Mouse (Mus musculus) forebrain, postnatal 0 days (tissue): ENCODE measurements around the gene Gm17535. TPM values are rescaled to one million over a fixed set of nuclear protein-coding genes. Genes with fewer than 3 reads are reported as not detected.

Source experiments
- microRNA-seq, 2 experiments: library from miRNA; unstranded; fragments of <30 nt; microRNA quantifications; one replicate each; pipeline ENCODE4; 2016
- polyA plus RNA-seq: library from polyadenylated mRNA; unstranded; fragments of >200 nt; fragmentation: Nextera tagmentation; extraction: Ambion mirVana; gene quantifications from 2 replicates; pipeline ENCODE4 v1.2.1, GENCODE M21; 2015
- total RNA-seq: library from RNA; depleted of rRNA; stranded (reverse); fragments of >200 nt; gene quantifications from 2 replicates; pipeline ENCODE4 v1.2.3, GENCODE M21; 2014; rRNA removed

Gene Gm17535
- total and polyA plus RNA-seq, 2 experiments from 2014 or later = not detected

Small RNA genes lying within 50 kb of the gene (microRNA-seq; reads per million reads assigned to microRNA genes)
- gene Mir101c = 0 reads per million in 2 experiments

Other genes starting within 250 kb of the Gm17535 start
- not detected in 2 replicates for gene Gm10722, start 33.7 kb upstream of the Gm17535 start, total RNA-seq
- gene Gm10722, start 33.7 kb upstream of the Gm17535 start, polyA plus RNA-seq = not detected in 2 replicates
- gene Gm11168, start 31.3 kb upstream of the Gm17535 start, total RNA-seq = not detected in 2 replicates
- not detected in 2 replicates for gene Gm11168, start 31.3 kb upstream of the Gm17535 start, polyA plus RNA-seq
- gene Gm10721, start 21.5 kb upstream of the Gm17535 start, total RNA-seq = 0.43 TPM in 1 of 2 replicates, not detected in the other
- not detected in 2 replicates for gene Gm10721, start 21.5 kb upstream of the Gm17535 start, polyA plus RNA-seq
- not detected in 2 replicates for gene Gm10720, start 18.9 kb upstream of the Gm17535 start, total RNA-seq
- not detected in 2 replicates for gene Gm10720, start 18.9 kb upstream of the Gm17535 start, polyA plus RNA-seq
- gene Gm10719, start 17.2 kb upstream of the Gm17535 start, total RNA-seq = 0.52 and 0.62 TPM in 2 replicates
- 0.25 TPM in 1 of 2 replicates, not detected in the other for gene Gm10719, start 17.2 kb upstream of the Gm17535 start, polyA plus RNA-seq
- not detected in 2 replicates for gene Gm10718, start 11.1 kb upstream of the Gm17535 start, total RNA-seq
- gene Gm10718, start 11.1 kb upstream of the Gm17535 start, polyA plus RNA-seq = not detected in 2 replicates
- not detected in 2 replicates for gene Gm10717, start 9.2 kb upstream of the Gm17535 start, total RNA-seq
- 0.36 TPM in 1 of 2 replicates, not detected in the other for gene Gm10717, start 9.2 kb upstream of the Gm17535 start, polyA plus RNA-seq
- gene Gm10715, start 2.3 kb downstream of the Gm17535 start, total RNA-seq = not detected in 2 replicates
- gene Gm10715, start 2.3 kb downstream of the Gm17535 start, polyA plus RNA-seq = not detected in 2 replicates